Mouse (Mus musculus) CH12F3 (cell line): ENCODE measurements at regions not wholly inside any gene's neighbourhood (a gene's known extent, or its start where the extent isn't known, plus 50 kb on each side); places are given as distances from the start of the nearest gene placed in this dataset.

Experiments
- in situ Hi-C: fragments of 300-500 bp; cut with MboI; formaldehyde crosslinking; loops from 2 replicates; pipeline ENCODE4 v1.14.3; 2020; ENCODE audit warnings: low sequenced_read_pairs

DNA sequence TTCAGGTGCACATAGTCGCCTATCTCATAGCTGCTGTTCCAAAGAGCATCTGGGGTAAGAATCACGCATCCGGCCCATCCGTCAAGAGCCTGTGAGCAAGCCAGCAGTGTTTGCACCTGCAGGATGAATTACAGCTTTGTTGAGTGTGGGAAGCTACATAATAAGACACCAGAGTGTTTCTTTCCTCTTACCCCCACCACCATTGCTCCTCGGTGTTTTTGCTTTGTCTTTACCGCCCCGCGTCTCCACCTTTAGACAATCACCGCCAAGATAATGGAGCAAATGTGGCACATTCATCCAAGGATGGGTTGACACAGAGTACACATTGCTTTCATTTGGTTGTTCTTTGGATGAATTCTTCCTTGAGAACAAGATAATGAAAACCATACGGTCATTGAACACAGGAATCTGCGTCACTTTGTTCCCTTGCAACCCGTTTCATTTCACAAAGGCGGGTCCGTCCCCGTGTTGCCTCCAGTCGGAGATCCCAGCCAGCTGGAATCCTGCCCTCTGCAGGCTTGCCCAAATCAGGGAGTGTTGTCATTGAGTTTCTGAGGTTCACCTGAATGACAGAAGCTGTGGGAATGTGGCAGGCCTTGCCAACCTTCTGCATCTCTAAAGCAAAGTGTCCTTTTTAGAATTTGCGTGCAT, 659.4 kb upstream of the Zeb2 start:
- in situ Hi-C loops: no loop called here

DNA sequence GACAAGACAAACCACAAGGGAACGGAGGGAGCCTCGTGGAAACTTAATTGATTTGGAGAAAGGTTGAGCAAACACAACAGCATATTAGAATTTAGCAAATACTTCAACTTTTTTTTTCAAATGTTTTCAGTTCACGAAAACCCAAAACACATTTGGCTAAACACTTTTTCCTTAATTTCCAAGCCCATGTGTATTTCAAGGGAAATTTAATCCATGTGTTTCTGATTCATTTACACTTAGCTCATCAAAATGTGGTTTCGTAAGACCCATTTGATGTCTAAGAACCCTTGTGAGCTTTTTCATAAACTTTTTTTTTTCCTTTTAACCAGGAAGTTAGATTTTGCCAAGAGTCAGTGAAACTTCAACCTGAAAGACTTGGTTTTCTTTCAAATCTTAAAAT, 658.5 kb upstream of the Zeb2 start:
- in situ Hi-C loops: no loop called here

DNA sequence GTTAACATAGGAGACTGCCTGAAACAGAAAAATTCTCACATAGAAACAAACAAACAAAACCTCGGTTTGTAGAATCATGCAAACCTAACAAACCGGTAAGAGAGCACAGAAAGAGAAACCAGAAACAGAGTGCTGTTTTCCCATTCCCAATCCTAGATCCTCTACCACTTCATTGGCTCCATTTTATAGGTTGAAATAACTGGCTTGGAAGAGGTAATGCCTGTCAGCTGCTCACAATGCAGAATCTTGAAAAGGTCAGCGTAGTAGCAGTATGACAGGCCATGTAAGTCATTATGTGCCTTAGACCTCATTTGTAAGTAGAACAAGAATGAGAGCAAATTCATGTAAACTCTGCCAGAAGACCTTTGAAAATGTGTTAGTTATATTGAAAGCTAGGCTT, 657.2 kb upstream of the Zeb2 start:
- in situ Hi-C loops: no loop called here

DNA sequence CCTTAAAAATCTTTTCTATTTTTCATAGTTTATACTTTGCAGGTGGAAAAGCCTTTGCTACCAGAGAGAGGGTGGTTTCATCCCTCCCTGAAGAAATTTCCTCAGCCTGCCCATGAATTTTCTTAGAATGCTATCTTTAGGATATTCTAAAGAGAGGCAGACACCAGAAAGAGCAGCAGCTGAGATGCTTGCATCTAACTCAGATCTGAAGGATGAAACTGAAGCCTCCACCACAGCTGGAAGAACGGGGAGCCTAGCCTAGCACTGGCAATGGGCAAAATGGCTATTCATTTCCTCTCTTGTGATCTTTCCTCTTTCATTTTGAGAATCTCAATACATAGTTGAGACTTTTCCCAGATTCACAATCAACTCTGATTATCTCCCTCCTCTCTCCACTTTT, 640.0 kb upstream of the Zeb2 start:
- in situ Hi-C loops: no loop called here

DNA sequence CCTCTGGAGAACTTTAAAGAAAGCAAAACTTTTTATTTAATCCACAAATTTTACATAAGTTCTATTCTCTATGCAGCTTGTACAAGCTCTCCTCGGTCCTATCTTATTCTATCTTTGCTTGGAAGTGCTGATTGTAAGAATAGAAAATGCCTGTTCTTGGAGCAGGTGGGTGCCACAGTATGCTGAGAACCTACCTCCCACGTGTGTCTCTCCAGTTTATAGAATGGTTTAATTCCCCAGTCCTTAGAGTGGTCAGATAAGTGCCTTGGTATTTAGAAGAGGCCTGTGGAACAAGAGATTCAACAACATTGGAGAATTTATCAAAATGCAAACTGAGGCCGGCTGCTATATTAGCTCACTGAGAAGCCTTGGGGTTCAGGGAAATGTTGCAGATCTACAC, 639.2 kb upstream of the Zeb2 start:
- in situ Hi-C loops: no loop called here

DNA sequence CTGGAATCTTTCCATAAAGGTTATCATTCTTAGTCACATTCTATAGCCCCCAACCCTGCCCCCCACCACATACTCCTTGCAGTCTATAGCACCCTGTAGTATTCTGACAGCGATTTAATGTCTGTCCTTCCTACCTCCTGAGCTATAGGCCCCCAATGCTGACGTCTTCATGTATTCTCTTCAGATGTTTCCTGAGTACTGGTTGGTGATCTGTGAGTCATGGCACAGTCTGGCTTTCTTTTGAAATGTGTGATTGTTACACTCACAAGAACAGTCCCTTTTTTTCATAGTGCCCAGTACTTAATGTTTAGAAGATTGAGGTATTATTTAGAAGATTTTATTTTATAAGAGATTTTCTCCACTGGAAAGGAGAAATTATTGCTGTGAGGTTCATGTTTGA, 634.6 kb upstream of the Zeb2 start:
- in situ Hi-C loops: no loop called here

DNA sequence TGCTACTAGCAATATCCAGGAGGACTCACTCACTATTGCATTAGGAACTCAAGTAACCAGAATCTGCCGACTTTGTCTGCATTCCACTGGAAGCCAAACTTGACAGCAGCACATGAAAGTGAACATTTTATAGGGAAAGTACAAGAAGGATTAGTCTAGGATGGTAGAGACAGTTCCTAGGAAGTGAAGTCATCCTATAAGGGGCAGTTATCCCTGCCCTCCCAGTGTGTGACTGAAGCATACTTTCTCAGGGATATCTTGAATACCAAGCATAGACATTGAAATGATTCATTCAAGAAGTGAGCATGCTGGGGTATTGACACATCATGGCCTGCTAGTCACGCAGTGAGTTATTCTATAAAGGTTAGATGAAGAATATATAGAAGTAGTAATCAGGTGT, 632.2 kb upstream of the Zeb2 start:
- in situ Hi-C loops: no loop called here

DNA sequence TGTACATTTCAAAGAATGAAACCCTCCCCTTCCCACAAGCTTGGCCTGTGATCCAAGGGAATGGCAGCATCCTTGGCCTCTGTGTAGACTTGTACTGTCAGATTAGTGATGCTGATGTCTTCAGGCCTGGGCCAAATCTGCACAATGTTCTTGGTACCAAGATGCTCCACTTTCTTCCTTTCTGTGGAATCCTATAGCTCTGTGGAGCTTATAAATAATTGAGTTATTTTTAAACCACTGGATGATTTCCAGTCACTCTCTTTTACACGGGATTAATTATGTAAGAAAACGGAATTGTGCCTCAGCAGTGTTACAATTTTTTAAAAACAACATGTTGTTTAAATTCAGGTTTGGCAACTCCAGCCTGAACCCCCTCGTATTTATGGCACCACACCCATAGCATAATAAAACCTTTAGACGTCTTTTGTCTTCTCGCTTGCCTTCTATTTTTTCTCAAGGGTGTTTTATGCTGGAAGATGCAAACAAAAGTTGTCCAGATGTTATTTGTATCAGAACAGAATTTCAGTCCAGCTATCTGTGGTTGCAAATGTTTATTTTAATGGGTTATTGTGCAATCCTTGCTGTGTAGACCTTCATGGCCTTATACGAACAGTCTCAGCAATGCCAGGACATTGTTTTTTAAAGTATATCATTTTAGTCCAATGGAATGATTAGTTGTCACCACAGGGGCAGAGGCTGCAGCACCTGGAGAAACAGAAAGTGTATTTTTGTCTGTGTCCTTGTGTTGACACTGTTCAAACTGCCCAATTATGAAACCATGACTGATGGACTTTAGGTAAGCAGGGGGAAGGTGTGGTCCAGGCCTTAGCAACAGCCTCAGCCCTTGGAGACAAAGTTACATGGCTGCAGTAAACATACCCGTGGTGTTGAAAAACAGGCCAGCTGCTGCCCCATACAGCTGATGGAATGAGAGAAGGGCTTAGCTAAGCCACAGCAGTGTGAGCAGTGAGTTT, 630.4 kb upstream of the Zeb2 start:
- in situ Hi-C loops: no loop called here

DNA sequence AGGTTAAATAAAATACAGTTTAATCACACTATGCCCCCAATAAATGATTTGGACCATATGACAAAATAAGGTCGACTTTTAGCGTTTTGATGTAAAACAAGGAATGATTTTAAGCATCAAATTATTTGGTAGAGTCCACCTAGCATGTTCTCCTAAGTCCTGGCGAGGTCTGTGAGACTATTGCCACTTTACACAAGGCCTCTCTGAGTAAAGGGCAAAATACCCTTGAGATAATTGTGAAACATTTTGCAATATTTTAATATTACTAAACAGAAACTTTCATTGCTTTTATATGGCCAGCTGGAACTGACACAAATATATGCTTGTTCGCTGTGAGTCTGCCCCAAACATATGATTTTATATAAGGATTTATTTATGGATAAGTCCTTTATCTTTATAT, 629.4 kb upstream of the Zeb2 start:
- in situ Hi-C loops: no loop called here

DNA sequence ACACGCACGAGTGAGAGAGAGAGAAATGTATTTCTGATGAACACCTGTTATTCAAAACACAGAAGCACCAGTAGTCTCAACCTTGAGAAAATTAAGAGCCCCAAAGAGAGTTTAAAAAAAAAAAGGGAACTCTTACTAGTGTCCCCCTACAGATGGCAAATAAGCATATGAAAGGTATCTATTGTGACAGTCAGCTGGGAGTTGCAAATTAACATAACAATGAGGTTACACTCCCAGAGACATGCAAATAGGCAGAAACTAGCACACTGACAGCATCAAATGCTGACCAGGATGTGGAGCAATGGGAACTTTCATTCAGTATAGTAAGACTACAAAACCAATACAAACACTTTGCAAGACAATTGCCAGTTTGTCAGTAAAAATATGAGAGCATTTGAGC, 619.1 kb upstream of the Zeb2 start:
- in situ Hi-C loops: no loop called here

DNA sequence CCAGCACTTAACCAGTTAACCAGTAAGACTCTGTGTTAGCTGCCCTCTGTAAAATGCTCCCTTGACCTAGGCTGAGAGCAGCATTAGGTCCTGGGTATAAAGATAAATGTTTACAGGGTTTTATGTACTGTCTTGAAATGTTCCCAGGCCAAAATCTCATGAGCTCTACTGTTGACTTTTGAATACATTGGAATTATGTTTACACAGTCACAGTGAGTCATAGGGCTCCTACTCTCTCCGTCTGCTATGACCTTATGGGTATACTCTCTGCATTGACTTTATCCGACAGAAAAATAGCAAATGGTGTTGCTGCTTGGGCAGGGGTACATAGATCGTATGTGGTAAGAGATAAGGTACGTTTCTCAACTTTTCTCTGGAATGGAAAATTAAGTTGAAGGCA, 596.8 kb upstream of the Zeb2 start:
- in situ Hi-C loops: no loop called here

DNA sequence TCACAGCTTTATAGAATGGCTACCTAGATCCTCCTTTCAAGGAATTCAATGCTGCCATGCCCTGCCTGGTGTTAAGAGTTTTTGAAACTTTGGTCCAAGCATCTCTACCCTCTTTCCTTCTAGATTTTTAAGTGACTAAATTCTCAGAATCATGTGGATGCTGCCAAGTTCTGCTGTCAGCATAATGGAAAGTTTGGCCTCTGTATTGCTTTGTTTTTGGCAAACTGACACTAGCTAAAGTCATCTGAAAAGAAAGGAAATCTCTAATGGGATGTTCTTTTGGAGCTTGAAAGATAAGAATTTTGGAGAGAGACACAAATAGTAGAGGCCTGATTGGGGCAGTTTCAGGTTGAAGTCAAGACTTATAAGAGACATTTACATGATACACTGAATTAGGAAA, 589.8 kb upstream of the Zeb2 start:
- in situ Hi-C loops: no loop called here

DNA sequence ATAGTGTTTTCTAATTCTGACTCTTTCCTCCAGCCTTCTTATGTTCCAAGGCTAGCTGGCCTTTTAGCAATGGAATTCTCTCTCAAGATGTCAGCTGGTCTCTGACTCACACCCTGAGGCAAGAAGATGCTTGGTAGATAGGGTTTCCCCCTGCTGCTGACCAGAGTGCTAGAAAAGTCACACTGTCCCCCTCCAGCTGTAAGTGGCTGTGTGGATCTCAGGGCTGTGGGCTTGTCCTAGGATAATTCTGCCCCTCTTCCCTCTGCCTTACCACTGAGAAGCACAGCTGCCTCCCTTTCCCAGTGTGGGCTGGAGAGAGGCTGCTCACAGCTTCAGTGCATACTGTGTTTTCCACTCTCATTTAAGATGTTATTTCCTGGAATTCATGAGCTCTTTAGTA, 585.3 kb upstream of the Zeb2 start:
- in situ Hi-C loops: no loop called here

DNA sequence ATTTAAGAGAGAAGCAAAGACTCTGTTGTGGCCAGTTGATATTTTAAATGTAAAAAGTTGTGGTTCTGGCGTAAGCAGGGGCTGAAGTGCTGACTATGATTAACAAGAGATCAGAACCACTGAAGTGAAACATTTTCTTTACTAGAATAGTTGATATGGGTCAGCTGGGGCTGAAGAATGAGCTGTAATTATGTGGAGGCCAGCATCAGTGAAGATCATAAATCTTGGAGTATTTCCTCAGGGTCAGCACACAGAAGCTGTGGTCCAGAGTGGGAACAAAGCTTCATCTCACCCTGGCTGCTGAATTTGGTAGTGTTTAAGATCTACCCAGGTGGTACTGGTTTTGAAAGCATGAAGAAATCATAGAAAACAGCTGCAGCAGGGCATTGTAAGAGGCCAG, 583.4 kb upstream of the Zeb2 start:
- in situ Hi-C loops: no loop called here

DNA sequence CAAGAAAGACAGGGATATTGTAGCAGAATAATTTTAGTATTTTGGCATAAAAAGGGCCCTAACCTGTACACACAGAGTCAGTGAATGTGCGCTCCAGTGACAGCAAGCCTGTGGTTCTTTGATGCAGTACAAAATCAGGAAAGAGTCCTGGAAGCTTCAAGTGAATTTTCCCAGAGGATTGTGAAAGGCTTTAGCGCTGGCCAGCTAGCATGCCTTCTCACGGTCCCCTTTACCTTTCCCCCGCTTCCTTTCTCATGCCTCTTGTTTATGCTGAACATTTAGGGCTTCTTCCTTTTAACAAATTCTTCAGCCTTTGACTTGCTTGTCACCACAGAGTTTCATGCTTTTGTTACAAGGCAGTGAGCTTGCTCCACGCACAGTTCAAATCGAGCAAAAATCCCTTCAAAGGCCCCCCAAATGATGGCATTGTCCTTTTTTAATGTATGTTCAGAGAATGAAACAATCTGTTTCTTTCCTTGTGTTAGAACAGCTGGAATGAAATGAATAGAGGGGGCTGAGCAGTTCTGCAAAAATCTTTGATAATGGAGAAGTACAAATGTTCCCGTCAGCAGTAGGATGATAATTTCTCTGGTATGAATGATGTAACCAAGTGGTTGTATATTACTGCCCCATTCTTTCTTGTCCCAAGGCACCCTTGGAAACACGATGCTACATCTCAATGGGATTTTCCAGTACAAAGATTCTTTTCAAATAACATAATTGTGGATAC, 576.3 kb upstream of the Zeb2 start:
- in situ Hi-C loops: no loop called here

DNA sequence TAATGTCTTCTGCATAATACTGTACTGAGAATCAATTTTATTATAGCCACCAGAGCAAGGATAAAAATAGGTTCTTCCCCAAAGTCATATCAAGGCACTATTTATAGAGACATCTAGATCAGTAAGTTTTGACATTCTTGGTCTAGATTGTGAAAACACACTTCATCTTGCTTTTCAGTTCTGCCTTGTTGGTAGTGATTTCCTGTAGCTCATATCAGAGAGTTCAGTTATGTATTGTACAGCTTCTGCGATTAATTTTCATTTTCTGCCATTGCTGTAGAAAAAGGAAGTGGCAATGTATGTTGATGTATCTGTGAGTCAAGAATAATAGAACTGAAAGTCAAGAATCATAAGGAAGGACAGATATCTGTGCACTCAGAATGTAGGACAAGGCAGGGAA, 575.6 kb upstream of the Zeb2 start:
- in situ Hi-C loops: no loop called here

DNA sequence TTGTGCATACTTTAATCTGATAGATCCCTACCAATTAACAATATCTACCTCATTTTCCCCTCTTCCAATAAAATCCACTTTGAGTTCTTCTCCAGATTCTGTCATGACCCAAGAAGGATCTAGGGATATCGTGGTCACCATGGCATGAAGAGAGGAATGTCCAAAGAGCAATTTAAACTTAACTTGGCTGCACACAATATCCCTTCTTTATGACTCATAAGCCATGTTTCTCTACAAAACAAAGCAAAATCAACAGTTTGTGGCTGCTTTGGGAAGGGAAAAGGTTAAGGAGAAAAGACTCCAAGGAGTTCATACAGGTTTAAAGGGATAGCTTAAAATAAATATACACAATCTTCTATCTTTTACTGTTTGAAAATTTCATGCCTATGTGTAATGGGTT, 571.8 kb upstream of the Zeb2 start:
- in situ Hi-C loops: no loop called here

DNA sequence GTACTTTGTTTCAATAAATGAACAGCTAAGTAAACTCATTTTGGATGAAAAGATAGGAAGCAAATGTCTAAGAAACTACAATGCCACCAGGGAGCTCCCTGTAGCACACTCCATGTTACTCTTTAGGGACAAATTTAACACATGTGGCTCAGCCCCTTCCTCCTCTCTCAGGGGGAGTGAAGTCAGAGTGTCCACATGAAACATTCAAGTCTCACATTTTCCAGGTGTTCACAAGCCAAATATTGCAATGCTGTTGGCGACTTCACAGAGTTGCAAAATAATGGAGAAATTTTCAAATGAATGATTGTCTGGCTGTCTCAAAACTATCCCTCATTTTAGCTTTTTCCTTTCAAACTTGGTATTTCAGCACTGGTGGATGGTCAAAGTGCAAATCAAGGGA, 564.1 kb upstream of the Zeb2 start:
- in situ Hi-C loops: no loop called here

DNA sequence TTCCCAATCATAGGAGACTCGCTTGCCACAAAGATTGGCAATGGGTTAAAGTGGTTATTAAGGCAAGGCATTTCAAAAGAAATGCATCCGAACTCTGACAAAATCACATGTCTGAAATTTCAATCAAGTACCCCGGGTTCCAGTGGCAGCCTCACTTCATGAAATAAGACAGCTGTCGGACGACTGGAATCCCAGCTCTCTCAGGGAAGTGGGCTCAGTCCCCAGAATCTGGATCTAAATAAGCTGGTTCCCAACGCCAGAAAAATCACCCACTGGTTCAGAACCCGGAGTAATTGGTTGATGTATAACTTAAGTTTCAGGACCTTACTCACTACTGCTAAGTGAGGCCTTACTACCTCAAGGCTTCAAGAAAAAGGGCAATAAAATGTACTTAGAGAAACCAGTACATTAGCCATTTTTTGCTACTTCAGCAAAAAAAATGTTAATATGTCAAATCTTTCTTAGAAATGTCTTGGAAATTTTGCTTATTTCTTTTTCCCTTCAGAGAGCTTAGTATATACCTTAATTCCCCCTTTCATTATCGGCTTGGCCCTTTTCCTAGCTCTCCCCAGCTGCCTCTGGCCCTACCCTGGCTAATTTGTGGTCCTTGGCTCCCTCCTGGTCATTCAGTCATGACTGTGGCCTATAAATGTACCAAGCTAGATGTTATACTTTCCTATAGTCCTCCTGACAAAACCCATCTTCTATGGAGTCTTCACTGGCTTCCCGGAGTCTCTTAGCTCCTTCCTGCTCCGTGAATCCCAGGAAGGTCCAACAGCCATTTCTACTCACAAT, 562.1 kb upstream of the Zeb2 start:
- in situ Hi-C loops: no loop called here

DNA sequence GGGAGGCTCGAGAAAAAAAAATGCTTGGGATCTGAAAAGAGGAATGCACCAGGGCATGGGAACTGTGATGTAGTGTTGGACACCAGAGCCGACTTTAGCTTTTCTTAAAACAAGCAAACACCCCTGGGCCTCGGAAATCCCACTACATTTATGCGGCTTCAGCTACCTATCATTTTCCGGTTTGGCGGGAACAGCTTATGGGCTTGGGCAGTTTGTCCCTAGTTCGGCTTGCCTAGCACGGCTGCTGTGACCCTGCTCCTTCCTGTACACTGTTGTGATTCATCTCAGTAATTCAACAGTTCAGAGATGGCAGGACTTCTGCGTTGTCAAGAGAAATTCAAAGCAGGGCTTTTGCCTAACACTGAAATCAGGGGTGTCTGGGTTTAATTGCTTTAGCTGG, 561.5 kb upstream of the Zeb2 start:
- in situ Hi-C loops: no loop called here

DNA sequence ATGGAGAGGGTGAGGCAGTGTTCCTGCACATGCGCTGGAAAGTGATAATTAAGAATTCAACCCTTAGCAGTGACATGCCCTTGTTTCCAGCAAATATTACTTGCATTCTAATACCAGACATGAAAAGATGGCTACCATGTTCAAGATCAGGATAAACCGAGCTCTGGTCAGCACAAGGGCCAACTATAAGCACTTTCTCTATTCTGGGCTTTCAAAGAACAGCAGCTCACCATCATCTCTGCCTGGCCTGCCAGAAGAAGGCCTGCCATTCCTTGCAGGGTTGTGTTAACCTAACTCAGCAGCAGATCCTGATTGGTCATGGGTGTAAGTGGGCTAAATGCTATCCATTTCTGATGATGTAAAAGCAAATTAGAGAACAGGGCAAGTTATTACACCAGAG, 558.6 kb upstream of the Zeb2 start:
- in situ Hi-C loops: no loop called here
